Mouse (Mus musculus) heart, postnatal 0 days (tissue): ENCODE measurements around the gene Dab1. TPM values are rescaled to one million over a fixed set of nuclear protein-coding genes. Genes with fewer than 3 reads are reported as not detected.

Experiments used
- ATAC-seq: fragments of 200-750 bp; cut with Nextera tagmentation; 2 replicates; pipeline ENCODE4 v1.8.0; 2017; ENCODE audit warnings: low read depth, moderate number of reproducible peaks, moderate library complexity; ENCODE audit not compliant: insufficient read depth
- DNase-seq: peaks from one replicate; pipeline ENCODE4 v3.0.0-alpha.2; 2016; ENCODE audit warnings: low spot score
- H3K27ac ChIP-seq: fragments of 300-500 bp; sonication (generic); 2 replicates; pipeline ENCODE4 v1.5.1; 2014; ENCODE audit warnings: low read depth, mild to moderate bottlenecking
- H3K27me3 ChIP-seq: fragments of 300-500 bp; sonication (generic); 2 replicates; pipeline ENCODE4 v1.6.1; 2014; ENCODE audit warnings: low read length, mixed read lengths; ENCODE audit not compliant: control insufficient read depth, insufficient read depth
- H3K36me3 ChIP-seq: fragments of 300-500 bp; sonication (generic); replicated peaks from 2 replicates; pipeline ENCODE4 v1.6.1; 2014; ENCODE audit warnings: low read length, mixed read lengths; ENCODE audit not compliant: control insufficient read depth, insufficient read depth
- H3K4me1 ChIP-seq: fragments of 300-500 bp; sonication (generic); 2 replicates; pipeline ENCODE4 v1.6.1; 2014; ENCODE audit warnings: antibody characterized with exemption; ENCODE audit not compliant: control insufficient read depth, insufficient read depth
- H3K4me2 ChIP-seq: fragments of 300-500 bp; sonication (generic); 2 replicates; pipeline ENCODE4 v1.6.1; 2014; ENCODE audit warnings: low read depth, mild to moderate bottlenecking, low read length, moderate library complexity
- H3K4me3 ChIP-seq: fragments of 300-500 bp; sonication (generic); 2 replicates; pipeline ENCODE4 v1.5.1; 2014; ENCODE audit warnings: low read depth, low read length
- H3K9ac ChIP-seq: fragments of 300-500 bp; sonication (generic); replicated peaks from 2 replicates; pipeline ENCODE4 v1.6.1; 2014; ENCODE audit warnings: low read depth, low read length, mixed read lengths
- H3K9me3 ChIP-seq: fragments of 300-500 bp; sonication (generic); replicated peaks from 2 replicates; pipeline ENCODE4 v1.6.1; 2016; ENCODE audit warnings: low read length; ENCODE audit not compliant: control insufficient read depth
- CTCF ChIP-seq: IDR thresholded peaks from 2 replicates; pipeline ENCODE4 v1.5.1; 2016; ENCODE audit warnings: antibody characterized with exemption, control low read depth, low read depth
- EP300 ChIP-seq: IDR thresholded peaks from 2 replicates; pipeline ENCODE4 v1.6.1; 2016; ENCODE audit warnings: antibody characterized with exemption, low read depth
- WGBS: fragments of 180-500 bp; shearing (Covaris S2); extraction: QIAGEN DNeasy Blood & Tissue Kit; methylation state at CpG from one replicate; pipeline ENCODE4 v1.1.7; 2014; 5-methylcytosine and 5-hydroxymethylcytosine counted together
- polyA plus RNA-seq: library from polyadenylated mRNA; unstranded; fragments of >200 nt; fragmentation: Nextera tagmentation; extraction: Ambion mirVana; gene quantifications from 2 replicates; pipeline ENCODE4 v1.2.1, GENCODE M21; 2015
- total RNA-seq: library from RNA; depleted of rRNA; stranded (reverse); fragments of >200 nt; gene quantifications from 2 replicates; pipeline ENCODE4 v1.2.3, GENCODE M21; 2014; ENCODE audit warnings: low replicate concordance

The Dab1 gene
- total and polyA plus RNA-seq, 2 experiments from 2014 or later = 0.27 TPM; not detected in 1

- 50% methylated on average over 7 of the region's 7 CpGs for WGBS
- DNase-seq (no peak), ATAC-seq (no peak)
- Histone ChIP-seq H3K4me1 (no peaks in the 10 kb centered on the region), H3K9me3 (no peaks in the 10 kb centered on the region), H3K9ac (no peak overlapping the region), H3K27me3 (no peaks in the 10 kb centered on the region), H3K27ac (no peak overlapping the region), H3K4me2 (no peak overlapping the region), H3K4me3 (no peak overlapping the region), H3K36me3 (no peaks in the 10 kb centered on the region)
- no peak for TF ChIP-seq CTCF
- TF ChIP-seq EP300 = no peak
Observed at GRCm38 (mm10) chr4:104047966-104048804, 429.0 kb downstream of the Dab1 start.

- Histone ChIP-seq H3K4me3 (no peak overlapping the region), H3K9me3 (no peaks in the 10 kb centered on the region), H3K9ac (no peak overlapping the region), H3K27me3 (no peaks in the 10 kb centered on the region), H3K36me3 (no peaks in the 10 kb centered on the region), H3K27ac (no peak overlapping the region), H3K4me2 (no peak overlapping the region), H3K4me1 (no peaks in the 10 kb centered on the region)
- no peak for TF ChIP-seq EP300
- TF ChIP-seq CTCF = no peak
- DNase-seq (no peak), ATAC-seq (no peak)
Observed at GRCm38 (mm10) chr4:104057116-104057515, 438.0 kb downstream of the Dab1 start.

GRCm38 (mm10) chr4:104059569-104059968 lies 440.4 kb downstream of the Dab1 start:
- Histone ChIP-seq H3K9me3 (no peaks in the 10 kb centered on the region), H3K9ac (no peak overlapping the region), H3K27ac (no peak overlapping the region), H3K4me3 (no peak overlapping the region), H3K4me1 (no peaks in the 10 kb centered on the region), H3K27me3 (no peaks in the 10 kb centered on the region), H3K4me2 (no peak overlapping the region), H3K36me3 (no peaks in the 10 kb centered on the region)
- ATAC-seq = no peak
- WGBS = 47% methylated on average over 4 of the region's 4 CpGs
- no peak for DNase-seq
- TF ChIP-seq EP300 = no peak
- no peak for TF ChIP-seq CTCF

GRCm38 (mm10) chr4:104062356-104062755 lies 443.2 kb downstream of the Dab1 start:
- no peak for ATAC-seq
- no peak for DNase-seq
- 81% methylated on average over 4 of the region's 4 CpGs for WGBS
- TF ChIP-seq EP300 = no peak
- no peak for TF ChIP-seq CTCF
- Histone ChIP-seq H3K27me3 (no peaks in the 10 kb centered on the region), H3K36me3 (no peaks in the 10 kb centered on the region), H3K9me3 (no peaks in the 10 kb centered on the region), H3K27ac (no peak overlapping the region), H3K9ac (no peak overlapping the region), H3K4me2 (no peak overlapping the region), H3K4me3 (no peak overlapping the region), H3K4me1 (no peaks in the 10 kb centered on the region)

- TF ChIP-seq EP300 (no peak), CTCF (no peak)
- Histone ChIP-seq H3K36me3 (no peaks in the 10 kb centered on the region), H3K9me3 (no peaks in the 10 kb centered on the region), H3K4me1 (no peaks in the 10 kb centered on the region), H3K9ac (no peak overlapping the region), H3K27me3 (no peaks in the 10 kb centered on the region), H3K27ac (no peak overlapping the region), H3K4me2 (no peak overlapping the region), H3K4me3 (no peak overlapping the region)
- WGBS = 86% methylated on average over 5 of the region's 5 CpGs
- DNase-seq = no peak
- ATAC-seq = no peak
Observed at GRCm38 (mm10) chr4:104066901-104067300, 447.7 kb downstream of the Dab1 start.

GRCm38 (mm10) chr4:104067748-104068147 lies 448.6 kb downstream of the Dab1 start:
- Histone ChIP-seq H3K9me3 (no peaks in the 10 kb centered on the region), H3K4me3 (no peak overlapping the region), H3K27ac (no peak overlapping the region), H3K36me3 (no peaks in the 10 kb centered on the region), H3K27me3 (no peaks in the 10 kb centered on the region), H3K4me2 (no peak overlapping the region), H3K4me1 (no peaks in the 10 kb centered on the region), H3K9ac (no peak overlapping the region)
- no peak for DNase-seq
- 20% methylated on average over 3 of the region's 3 CpGs for WGBS
- TF ChIP-seq EP300 (no peak), CTCF (no peak)
- ATAC-seq = 0 out of 2 replicates have a peak, but pooled peaks have one; percentile 30
